Mouse (Mus musculus) thymus, postnatal 36 days (tissue): ENCODE measurements around the gene 9530003J23Rik.
"Not testable (repeated sequence)": the region's sequence is repeated elsewhere in the genome, so short reads cannot be mapped to it uniquely, and the experiment has no call there.

Experiments
- DNase-seq, 2 experiments: peaks; one replicate each; pipeline ENCODE4 v3.0.0; 2022; ENCODE audit warnings: mixed read lengths in 2 of 2

Gene 9530003J23Rik

GRCm38 (mm10) chr10:117238603-117239002 is at the start of gene 9530003J23Rik:
Gene 9530003J23Rik, minus strand, starts transcription at chr10:117238703.
- DNase-seq, result no peak

- no peak for DNase-seq
Observed at GRCm38 (mm10) chr10:117287226-117287850, 48.8 kb upstream of the 9530003J23Rik start.

- DNase-seq, result no peak
Observed at GRCm38 (mm10) chr10:117286366-117286970, 48.0 kb upstream of the 9530003J23Rik start.

- not testable (repeated sequence) for DNase-seq
Observed at GRCm38 (mm10) chr10:117285584-117285983, 47.1 kb upstream of the 9530003J23Rik start.

- no peak for DNase-seq
Observed at GRCm38 (mm10) chr10:117284578-117285520, 46.3 kb upstream of the 9530003J23Rik start.

GRCm38 (mm10) chr10:117283871-117284577 is 45.5 kb upstream of the 9530003J23Rik start:
- DNase-seq, result no peak

- DNase-seq, result not testable (repeated sequence)
Observed at GRCm38 (mm10) chr10:117283196-117283595, 44.7 kb upstream of the 9530003J23Rik start.

- DNase-seq, result no peak
Observed at GRCm38 (mm10) chr10:117282551-117282950, 44.0 kb upstream of the 9530003J23Rik start.

GRCm38 (mm10) chr10:117282049-117282448 is 43.5 kb upstream of the 9530003J23Rik start, which contains the start of gene Lyz2:
Gene Lyz2, minus strand, starts transcription at chr10:117282321.
- DNase-seq, result peak in 1 of 2 experiments; percentile 4

- no peak for DNase-seq
Observed at GRCm38 (mm10) chr10:117281381-117281920, 42.9 kb upstream of the 9530003J23Rik start.

GRCm38 (mm10) chr10:117280000-117280399 is 41.5 kb upstream of the 9530003J23Rik start:
- peak; percentile 13 to 18 for DNase-seq

GRCm38 (mm10) chr10:117278510-117278909 is 40.0 kb upstream of the 9530003J23Rik start:
- DNase-seq, result not testable (repeated sequence)

- not testable (repeated sequence) for DNase-seq
Observed at GRCm38 (mm10) chr10:117277779-117278178, 39.3 kb upstream of the 9530003J23Rik start.

- DNase-seq, result no peak
Observed at GRCm38 (mm10) chr10:117275681-117276369, 37.3 kb upstream of the 9530003J23Rik start.

- DNase-seq, result not testable (repeated sequence)
Observed at GRCm38 (mm10) chr10:117274645-117275044, 36.1 kb upstream of the 9530003J23Rik start.

- no peak for DNase-seq
Observed at GRCm38 (mm10) chr10:117272023-117272422, 33.5 kb upstream of the 9530003J23Rik start.

GRCm38 (mm10) chr10:117259870-117260269 is 21.4 kb upstream of the 9530003J23Rik start:
- DNase-seq, result no peak

GRCm38 (mm10) chr10:117235866-117236265 is 2.6 kb downstream of the 9530003J23Rik start:
- DNase-seq, result no peak

GRCm38 (mm10) chr10:117234825-117235224 is 3.7 kb downstream of the 9530003J23Rik start:
- DNase-seq, result no peak

GRCm38 (mm10) chr10:117229826-117230225 is 8.7 kb downstream of the 9530003J23Rik start:
- DNase-seq, result no peak

- DNase-seq, result no peak
Observed at GRCm38 (mm10) chr10:117226002-117226401, 12.5 kb downstream of the 9530003J23Rik start.
